Mouse (Mus musculus) limb, embryonic 14.5 days (tissue): ENCODE measurements at regions not wholly inside any gene's neighbourhood (a gene's known extent, or its start where the extent isn't known, plus 50 kb on each side); places are given as distances from the start of the nearest gene placed in this dataset.

Experiments used
- ATAC-seq: fragments of 200-750 bp; cut with Nextera tagmentation; 2 replicates; pipeline ENCODE4 v1.8.0; 2017; ENCODE audit warnings: low read depth, moderate number of reproducible peaks, moderate TSS enrichment; ENCODE audit not compliant: low FRiP score
- DNase-seq: peaks from one replicate; pipeline ENCODE4 v3.0.0-alpha.2; 2015; ENCODE audit warnings: low spot score
- H3K27ac ChIP-seq: fragments of 300-500 bp; sonication (generic); replicated peaks from 2 replicates; pipeline ENCODE4 v1.5.1; 2014; ENCODE audit warnings: low read depth, mild to moderate bottlenecking, low read length, moderate library complexity, mixed read lengths
- H3K27me3 ChIP-seq: fragments of 300-500 bp; sonication (generic); 2 replicates; pipeline ENCODE4 v1.6.1; 2014; ENCODE audit warnings: low read length, mixed read lengths; ENCODE audit not compliant: control insufficient read depth, insufficient read depth
- H3K36me3 ChIP-seq: fragments of 300-500 bp; sonication (generic); 2 replicates; pipeline ENCODE4 v1.6.1; 2014; ENCODE audit warnings: mild to moderate bottlenecking, low read length, moderate library complexity, mixed read lengths; ENCODE audit not compliant: control insufficient read depth, insufficient read depth
- H3K4me1 ChIP-seq: fragments of 300-500 bp; sonication (generic); 2 replicates; pipeline ENCODE4 v1.6.1; 2014; ENCODE audit warnings: antibody characterized with exemption, low read length, mixed read lengths; ENCODE audit not compliant: control insufficient read depth, insufficient read depth
- H3K4me2 ChIP-seq: fragments of 300-500 bp; sonication (generic); replicated peaks from 2 replicates; pipeline ENCODE4 v1.6.1; 2014; ENCODE audit warnings: low read depth, mild to moderate bottlenecking, low read length, moderate library complexity; ENCODE audit not compliant: severe bottlenecking
- H3K4me3 ChIP-seq: fragments of 300-500 bp; sonication (generic); replicated peaks from 2 replicates; pipeline ENCODE4 v1.5.1; 2014; ENCODE audit warnings: low read length
- H3K9ac ChIP-seq: fragments of 300-500 bp; sonication (generic); 2 replicates; pipeline ENCODE4 v1.6.1; 2014; ENCODE audit warnings: mild to moderate bottlenecking, low read depth, low read length, moderate library complexity; ENCODE audit not compliant: severe bottlenecking
- H3K9me3 ChIP-seq: fragments of 300-500 bp; sonication (generic); 2 replicates; pipeline ENCODE4 v1.6.1; 2016; ENCODE audit warnings: low read length; ENCODE audit not compliant: control insufficient read depth
- POLR2A ChIP-seq: fragments of 200-500 bp; IDR thresholded peaks from 2 replicates; pipeline ENCODE4 v1.8.0; 2012; ENCODE audit warnings: inconsistent platforms, mild to moderate bottlenecking, moderate library complexity, borderline replicate concordance; ENCODE audit not compliant: insufficient read depth, insufficient read length; ENCODE audit errors: extremely low read depth
- WGBS: fragments of 180-500 bp; shearing (Covaris S2); extraction: QIAGEN DNeasy Blood & Tissue Kit; methylation state at CpG from one replicate; pipeline ENCODE4 v1.1.7; 2014; 5-methylcytosine and 5-hydroxymethylcytosine counted together

DNA sequence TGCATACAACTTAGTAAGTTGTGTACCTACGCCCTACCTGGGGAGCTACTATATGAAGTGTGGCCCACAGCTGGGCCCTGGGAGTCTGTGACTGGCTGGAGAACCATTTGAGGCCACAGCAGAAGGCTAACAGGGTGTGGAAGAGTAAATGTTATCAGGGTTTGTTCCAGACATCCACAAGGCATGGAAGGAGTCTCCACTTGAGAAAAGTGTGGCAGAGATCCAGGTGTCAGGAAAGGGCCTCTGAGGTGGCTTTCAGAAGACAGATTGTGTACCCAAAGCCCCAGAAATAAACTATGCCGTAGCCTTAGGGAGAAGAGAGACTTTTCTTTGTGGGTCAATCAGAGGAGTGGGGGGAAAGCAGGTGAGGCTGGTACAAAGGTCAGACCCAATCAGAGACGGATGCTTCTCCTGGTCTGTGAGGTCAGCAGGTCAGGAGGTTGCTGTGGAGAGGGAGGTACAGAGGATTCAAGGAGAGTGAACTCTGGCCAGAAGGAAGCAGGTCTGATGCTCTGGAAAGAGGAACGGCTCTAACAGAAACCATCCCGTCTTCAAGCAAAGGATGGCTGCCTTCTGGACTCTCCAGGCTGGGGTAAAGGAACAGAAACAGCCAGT is 93.9 kb upstream of the Ercc6l2 start:
- H3K4me1 ChIP-seq = peaks cover 34% of the 10 kb centered on the region
- H3K27me3 ChIP-seq = no peaks in the 10 kb centered on the region
- H3K36me3 ChIP-seq = no peaks in the 10 kb centered on the region
- TF ChIP-seq POLR2A = no peak
- H3K4me2 ChIP-seq = no peak overlapping the region
- H3K9me3 ChIP-seq = no peaks in the 10 kb centered on the region
- 74% methylated on average over 5 of the region's 5 CpGs for WGBS
- ATAC-seq (no peak), DNase-seq (no peak)
- H3K4me3 ChIP-seq = no peak overlapping the region
- H3K9ac ChIP-seq = no peak overlapping the region
- H3K27ac ChIP-seq = no peak overlapping the region

GRCm38 (mm10) chr13:63724293-63724692 is 90.7 kb upstream of the Ercc6l2 start:
- H3K9ac ChIP-seq = no peak overlapping the region
- H3K4me2 ChIP-seq = no peak overlapping the region
- TF ChIP-seq POLR2A = no peak
- H3K4me1 ChIP-seq = peaks cover 36% of the 10 kb centered on the region
- no peaks in the 10 kb centered on the region for H3K27me3 ChIP-seq
- DNase-seq (peak; percentile 62), ATAC-seq (no peak)
- no peaks in the 10 kb centered on the region for H3K9me3 ChIP-seq
- H3K36me3 ChIP-seq = no peaks in the 10 kb centered on the region
- WGBS = 67% methylated on average over 2 of the region's 2 CpGs
- no peak overlapping the region for H3K4me3 ChIP-seq
- no peak overlapping the region for H3K27ac ChIP-seq

DNA sequence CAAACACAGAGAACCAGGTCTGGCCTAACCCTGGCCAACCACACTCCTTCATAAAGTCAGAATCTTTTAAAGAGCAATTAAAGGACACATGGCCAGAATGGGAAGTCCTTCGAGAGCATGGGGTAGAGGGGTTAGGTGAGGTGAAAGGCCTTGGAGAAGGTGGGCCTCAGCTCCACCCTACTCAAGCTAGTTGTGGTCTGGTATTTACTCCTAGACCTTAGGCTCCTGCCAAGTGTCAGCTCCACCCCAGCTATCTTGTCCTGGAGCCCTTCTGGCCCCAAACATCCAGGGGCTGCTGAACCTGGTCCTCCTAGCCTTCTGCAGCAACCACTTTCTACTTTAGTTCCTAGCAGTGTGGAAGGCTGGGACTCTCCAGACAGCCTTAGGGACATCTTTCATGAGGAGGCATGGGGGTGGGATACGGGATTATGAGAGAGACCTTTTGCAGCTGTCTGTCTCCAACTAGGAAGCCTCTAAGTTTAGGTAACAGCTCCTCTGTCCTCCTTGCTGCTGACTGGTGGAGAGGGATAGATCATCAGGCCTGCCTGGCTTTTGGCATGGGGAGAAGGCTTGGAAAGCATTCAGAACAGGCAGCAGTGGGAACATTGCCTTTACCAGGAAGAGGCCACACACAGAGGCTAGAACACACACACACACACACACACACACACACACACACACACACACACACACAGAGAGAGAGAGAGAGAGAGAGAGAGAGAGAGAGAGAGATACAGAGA is 90.0 kb upstream of the Ercc6l2 start:
- WGBS = 51% methylated on average over 2 of the region's 2 CpGs
- no peak for TF ChIP-seq POLR2A
- Histone ChIP-seq H3K4me1 (peaks cover 30% of the 10 kb centered on the region), H3K27me3 (no peaks in the 10 kb centered on the region), H3K36me3 (no peaks in the 10 kb centered on the region), H3K9ac (no peak overlapping the region), H3K27ac (0 out of 2 replicates have a peak overlapping the region, but pooled peaks have one; percentile 20), H3K9me3 (no peaks in the 10 kb centered on the region), H3K4me2 (no peak overlapping the region), H3K4me3 (no peak overlapping the region)
- no peak for DNase-seq
- no peak for ATAC-seq

- Histone ChIP-seq H3K4me2 (no peak overlapping the region), H3K4me1 (peaks cover 25% of the 10 kb centered on the region), H3K27ac (peak overlapping the region; percentile 19; the same call in 1 of the 2 replicates), H3K27me3 (no peaks in the 10 kb centered on the region), H3K9ac (no peak overlapping the region), H3K4me3 (no peak overlapping the region), H3K9me3 (no peaks in the 10 kb centered on the region), H3K36me3 (no peaks in the 10 kb centered on the region)
- DNase-seq (no peak), ATAC-seq (peak; percentile 75)
- 30% methylated on average over 2 of the region's 2 CpGs for WGBS
- TF ChIP-seq POLR2A = no peak
These were observed 89.0 kb upstream of the Ercc6l2 start for GRCm38 (mm10) chr13:63726035-63726434.

- WGBS = 85% methylated on average over 6 of the region's 6 CpGs
- H3K4me3 ChIP-seq = no peak overlapping the region
- DNase-seq (no peak), ATAC-seq (no peak)
- no peak overlapping the region for H3K9ac ChIP-seq
- no peaks in the 10 kb centered on the region for H3K9me3 ChIP-seq
- H3K36me3 ChIP-seq = no peaks in the 10 kb centered on the region
- TF ChIP-seq POLR2A = no peak
- no peak overlapping the region for H3K4me2 ChIP-seq
- H3K4me1 ChIP-seq = peaks cover 25% of the 10 kb centered on the region
- no peaks in the 10 kb centered on the region for H3K27me3 ChIP-seq
- no peak overlapping the region for H3K27ac ChIP-seq
These were observed 88.5 kb upstream of the Ercc6l2 start for GRCm38 (mm10) chr13:63726509-63726908.
